Mouse (Mus musculus): ENCODE results near the gene Elovl5.

GRCm38 (mm10) chr9:77918961-77919670 lies 2.0 kb downstream of the Elovl5 start:
- no peak for TF ChIP-seq CTCF (IDR thresholded peaks at IDR 0.05; ENCODE audit: borderline replicate concordance, control insufficient read depth, extremely low read depth, insufficient read depth, low read length, poor library complexity)
- no peak for TF ChIP-seq POLR2A (IDR thresholded peaks at IDR 0.05; ENCODE audit: control insufficient read depth, extremely low read depth, insufficient read depth, low read length, poor library complexity)

Measured in thymus, adult 2 months (tissue).